Mouse (Mus musculus): ENCODE measurements around the gene Cdk9.

The Cdk9 gene

DNA sequence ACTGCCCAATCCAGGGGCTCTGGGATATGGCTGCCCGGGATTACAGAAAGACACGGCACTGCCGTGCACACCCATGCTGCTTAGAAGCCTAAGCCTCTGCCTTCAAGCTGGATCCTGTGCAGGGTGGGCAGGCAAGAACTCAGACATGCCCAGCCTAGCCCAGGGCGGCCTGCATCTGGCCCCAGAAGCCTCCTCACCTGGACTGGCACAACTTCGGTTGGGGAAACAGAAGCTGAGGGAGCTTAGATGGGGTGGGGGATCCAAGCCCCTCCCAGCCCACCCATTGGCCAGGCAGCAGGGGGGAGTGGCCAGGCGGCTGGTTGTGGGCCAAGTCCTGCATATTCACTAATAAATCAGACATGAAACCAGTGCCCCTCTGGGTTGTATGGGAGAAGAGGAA, 31.1 kb downstream of the Cdk9 start:
- CTCF ChIA-PET: no interaction called here

- CTCF ChIA-PET: no interaction called here
These were observed 31.8 kb downstream of the Cdk9 start for GRCm38 (mm10) chr2:32680961-32681650.

DNA sequence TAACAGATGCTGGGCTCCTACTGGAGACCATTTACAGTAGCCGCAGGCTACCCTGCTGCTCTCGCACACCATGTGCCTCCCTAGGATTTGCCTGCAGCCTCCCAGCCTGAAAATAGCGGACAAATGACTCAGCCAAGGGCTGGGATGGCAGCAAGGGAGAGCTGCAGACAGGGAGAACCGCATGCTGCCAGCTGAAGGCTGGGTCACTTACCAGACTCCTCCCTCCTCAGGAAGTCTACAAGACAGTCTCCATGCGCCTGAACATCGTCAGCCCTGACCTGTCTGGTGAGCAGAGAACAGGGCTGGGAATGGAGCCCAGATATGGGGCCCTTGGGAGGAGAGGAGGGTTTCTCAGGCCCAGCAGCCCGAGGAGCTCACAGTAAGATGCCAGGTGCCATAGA, 32.8 kb downstream of the Cdk9 start:
- CTCF ChIA-PET: no interaction called here

GRCm38 (mm10) chr2:32677683-32678082, 35.2 kb downstream of the Cdk9 start:
- CTCF ChIA-PET: no interaction called here

DNA sequence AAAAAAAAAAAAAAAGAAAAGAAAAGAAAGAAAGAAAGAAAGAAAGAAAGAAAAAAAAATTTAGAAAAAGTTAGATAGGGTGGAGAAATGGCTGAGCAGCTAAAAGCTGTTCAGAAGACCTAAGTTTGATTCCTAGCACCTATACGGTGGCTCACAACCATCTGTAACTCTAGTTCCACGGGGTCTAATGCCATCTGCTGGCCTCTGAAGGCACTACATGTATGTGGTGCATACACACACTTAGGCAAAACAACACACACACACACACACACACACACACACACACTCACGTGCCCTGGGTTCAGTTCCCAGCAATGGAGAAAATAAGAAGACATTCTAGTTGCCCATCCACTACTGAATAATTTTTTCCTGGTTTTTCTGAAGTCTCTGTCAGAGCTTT, 36.1 kb downstream of the Cdk9 start:
- CTCF ChIA-PET: interaction anchor here (0.6 kb wide), 1 partner anchor 76 kb away, joined by 3 read pairs; no protein-coding TSS in a partner anchor

DNA sequence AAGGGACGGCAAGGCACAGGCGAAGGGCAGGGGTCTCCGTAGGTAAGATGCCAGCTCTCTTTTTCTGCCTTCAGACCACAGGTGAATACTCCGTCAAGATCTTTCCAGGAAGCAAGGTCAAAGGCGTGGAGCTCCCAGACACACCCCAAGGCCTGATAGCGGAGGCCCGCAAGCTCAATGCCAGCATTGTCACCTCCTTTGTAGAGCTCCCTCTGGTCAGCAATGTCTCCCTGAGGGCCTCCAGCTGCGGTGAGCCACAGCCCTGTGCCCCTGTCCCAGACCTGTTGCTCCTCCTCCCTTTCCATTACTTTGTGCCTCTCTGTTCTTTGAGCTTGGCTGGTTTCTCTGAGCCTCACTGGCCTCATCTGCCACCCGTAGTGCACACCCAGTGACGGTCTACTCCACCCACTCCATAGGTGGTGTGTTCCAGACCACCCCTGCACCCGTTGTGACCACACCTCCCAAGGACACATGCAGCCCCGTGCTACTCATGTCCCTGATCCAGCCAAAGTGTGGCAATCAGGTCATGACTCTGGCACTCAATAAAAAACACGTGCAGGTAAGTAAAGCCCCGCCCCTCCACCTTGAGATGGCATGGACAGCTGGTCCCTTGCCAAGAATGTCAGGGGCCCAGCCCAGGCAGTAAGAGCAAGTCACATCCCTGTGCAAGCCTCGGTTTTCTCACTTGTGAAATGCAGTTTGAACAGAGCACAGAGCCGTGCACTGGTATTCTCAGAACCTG, 39.5 kb downstream of the Cdk9 start:
- CTCF ChIA-PET: no interaction called here

DNA sequence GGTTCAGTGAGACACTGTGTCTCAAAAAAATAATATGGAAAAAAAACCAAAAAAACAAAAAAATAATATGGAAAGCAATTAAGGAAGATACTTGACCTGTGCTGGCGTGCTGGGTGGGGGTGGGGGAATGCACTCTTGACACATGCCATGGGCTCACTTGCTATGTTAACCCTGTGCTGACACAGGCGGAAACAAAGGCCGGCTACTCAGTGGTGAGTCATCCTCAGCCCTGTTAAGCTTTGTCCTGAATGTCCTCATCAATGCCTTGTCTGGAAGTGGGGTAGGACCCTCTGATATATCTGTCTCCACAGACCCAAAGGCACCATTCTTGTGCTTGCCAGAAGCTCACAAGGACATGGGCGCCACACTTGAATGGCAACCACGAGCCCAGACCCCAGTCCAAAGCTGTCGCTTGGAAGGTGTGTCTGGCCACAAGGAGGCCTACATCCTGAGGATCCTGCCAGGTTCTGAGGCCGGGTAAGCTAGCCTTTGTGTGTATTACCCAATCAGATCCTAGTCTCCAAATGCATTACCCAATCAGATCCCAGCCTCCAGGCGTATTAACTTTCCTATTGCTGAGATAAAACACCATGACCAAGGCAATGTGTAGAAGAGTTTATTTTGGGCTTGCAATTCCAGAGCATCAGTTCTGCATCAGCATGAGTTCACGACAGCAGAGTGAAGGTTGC, 40.8 kb downstream of the Cdk9 start:
- CTCF ChIA-PET: interaction anchor here (0.6 kb wide), 1 partner anchor 273 kb away, joined by 11 read pairs; no protein-coding TSS in a partner anchor

DNA sequence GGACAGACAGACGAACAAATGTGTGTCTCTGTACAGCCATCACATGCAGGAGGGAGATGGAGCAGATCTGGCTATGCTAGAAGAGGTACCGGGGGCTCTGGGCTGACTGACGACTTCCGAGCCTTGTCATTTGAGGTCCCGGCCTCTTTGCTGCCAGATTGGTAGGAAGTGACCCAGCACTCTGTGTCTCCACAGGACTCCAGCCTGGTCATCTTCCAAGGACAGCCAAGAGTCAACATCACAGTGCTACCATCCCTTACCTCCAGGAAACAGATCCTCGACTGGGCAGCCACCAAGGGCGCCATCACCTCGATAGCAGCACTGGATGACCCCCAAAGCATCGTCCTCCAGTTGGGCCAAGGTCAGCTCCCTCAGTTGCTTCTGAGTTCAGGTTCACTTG, 41.7 kb downstream of the Cdk9 start:
- CTCF ChIA-PET: interaction anchor here (0.6 kb wide), 1 partner anchor 272 kb away, joined by 11 read pairs; no protein-coding TSS in a partner anchor

DNA sequence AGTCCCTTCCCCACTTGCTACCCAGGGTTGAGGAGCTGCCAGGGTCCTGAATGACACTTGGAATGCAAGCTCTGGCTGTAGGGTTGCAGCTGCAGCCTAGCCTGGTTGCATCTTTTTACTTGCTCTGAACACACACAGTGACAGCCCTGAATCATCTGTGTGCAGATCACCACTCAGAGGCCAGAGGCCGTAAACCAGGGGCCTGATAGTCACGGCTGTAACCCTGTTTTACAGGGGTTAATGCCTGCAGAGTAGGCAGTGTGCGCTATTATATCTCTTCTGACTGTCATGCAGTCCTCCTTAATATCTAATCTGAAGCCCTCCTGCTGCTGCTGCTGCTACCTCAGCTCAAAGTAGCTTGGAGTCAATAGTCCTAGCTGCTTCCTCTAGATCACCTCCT, 43.0 kb downstream of the Cdk9 start:
- CTCF ChIA-PET: no interaction called here

DNA sequence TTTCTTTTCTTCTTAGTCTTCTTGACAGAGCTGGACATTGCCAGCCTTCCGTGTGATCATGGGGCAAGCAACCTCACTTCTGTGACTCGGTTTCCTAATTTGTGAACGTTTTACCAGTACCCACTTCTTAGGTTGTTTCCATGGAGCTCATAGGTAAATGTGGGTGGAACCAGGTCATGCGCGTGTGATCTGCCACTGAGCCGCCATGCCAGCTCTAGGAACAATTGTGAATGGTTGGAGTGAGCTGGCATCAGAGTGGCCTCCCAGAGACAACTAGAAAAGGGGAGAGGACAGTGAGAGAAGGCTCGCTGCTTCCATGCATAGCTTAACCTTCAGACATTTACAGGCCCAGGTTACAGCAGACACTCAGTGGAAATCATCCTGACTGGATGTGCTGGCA, 44.7 kb downstream of the Cdk9 start:
- CTCF ChIA-PET: no interaction called here

DNA sequence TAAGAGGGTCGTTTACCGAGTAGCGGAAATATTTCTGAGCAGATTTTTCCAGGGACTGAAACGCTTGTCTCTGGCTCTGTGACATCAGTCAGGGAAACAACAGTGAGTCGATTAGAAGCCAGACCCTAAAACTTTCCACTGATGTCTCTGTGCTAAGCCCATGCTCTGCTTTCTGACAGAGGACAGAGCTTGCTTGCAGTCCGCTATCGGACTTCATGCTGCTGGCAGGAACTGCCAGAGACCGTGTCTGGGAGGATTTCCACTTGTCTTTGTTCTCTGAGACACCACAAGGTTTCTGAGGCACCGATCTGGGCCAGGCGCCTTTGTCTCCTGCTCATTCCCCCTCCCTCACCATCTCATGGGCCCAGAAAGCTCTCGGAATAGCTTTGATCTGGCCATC, 45.1 kb downstream of the Cdk9 start:
- CTCF ChIA-PET: no interaction called here

- CTCF ChIA-PET: no interaction called here
These were observed 47.0 kb downstream of the Cdk9 start for GRCm38 (mm10) chr2:32665853-32666252.

DNA sequence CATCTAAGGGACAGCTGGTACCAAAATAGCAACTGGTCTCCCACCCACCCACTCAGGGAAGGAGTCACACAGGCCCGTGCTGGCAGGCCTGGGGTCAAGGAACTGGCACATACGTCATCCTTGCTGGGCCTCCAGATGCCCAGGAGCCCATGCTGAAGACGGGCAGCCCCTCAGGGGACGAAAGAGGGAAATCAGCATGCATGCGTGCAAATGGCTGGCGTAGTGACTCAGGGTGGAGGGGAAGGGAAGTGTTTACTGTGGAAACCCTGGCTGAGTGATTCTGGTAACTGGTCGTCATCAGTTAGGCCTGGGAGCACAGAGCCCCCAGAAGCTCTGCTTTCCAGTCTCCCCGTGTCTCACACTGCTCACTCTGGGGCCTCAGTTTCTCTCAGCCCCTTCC, 47.5 kb downstream of the Cdk9 start:
- CTCF ChIA-PET: no interaction called here

DNA sequence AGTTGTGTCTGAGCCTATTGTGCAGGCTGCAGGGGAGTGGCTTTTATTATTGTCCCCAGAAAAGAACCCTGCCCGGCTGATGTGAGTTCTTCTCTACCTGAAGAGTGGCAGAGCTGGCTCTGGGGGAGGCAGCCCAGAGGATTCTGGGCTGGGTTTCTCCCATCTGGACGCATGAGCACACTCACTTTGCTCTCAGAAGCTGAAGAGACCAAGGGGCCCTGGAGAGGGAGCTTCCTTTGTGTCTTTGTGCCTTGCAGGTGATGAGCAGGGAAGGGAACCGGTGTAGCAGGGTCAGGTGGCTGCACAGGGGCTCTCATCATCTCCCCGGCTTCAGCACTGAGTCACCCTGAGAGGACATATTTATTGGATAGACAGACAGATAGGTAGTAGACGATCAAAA, 50.6 kb downstream of the Cdk9 start:
- CTCF ChIA-PET: no interaction called here

DNA sequence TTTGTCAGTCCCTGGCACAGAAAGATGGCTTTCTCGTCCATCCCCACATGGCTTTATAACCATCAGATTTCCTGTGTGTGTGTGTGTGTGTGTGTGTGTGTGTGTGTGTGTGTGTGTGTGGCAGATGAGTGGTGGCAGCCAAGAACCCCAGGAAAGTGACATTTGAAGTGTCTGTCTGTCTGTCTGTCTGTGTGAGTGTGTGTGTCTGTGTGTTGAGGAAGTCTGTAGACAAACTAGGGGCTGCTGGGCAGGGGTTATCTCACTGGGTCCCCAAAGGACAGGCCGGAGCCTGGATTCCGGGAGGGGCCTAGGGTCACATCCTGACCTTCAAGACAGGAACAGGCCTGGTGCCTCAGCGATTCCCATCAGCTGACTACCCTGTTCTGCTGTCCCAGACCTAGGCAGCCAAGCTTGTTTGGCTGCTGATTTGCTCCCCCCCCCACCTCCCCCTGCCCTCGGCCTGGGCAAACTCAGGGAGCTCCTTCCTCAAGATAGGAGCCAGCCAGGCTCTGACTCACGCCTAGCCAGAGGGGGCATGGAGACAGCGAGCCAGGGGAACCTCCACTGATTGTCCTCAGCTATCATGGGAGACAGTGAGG, 51.3 kb downstream of the Cdk9 start:
- CTCF ChIA-PET: no interaction called here

GRCm38 (mm10) chr2:32658873-32659272, 54.0 kb downstream of the Cdk9 start:
- CTCF ChIA-PET: no interaction called here

- CTCF ChIA-PET: no interaction called here
These were observed 57.0 kb downstream of the Cdk9 start for GRCm38 (mm10) chr2:32655826-32656225.

Data from spleen, embryonic (tissue).